Mouse (Mus musculus) brain, embryonic 14.5 days (tissue): ENCODE results near the gene Fitm1. TPM values are rescaled to one million over a fixed set of nuclear protein-coding genes. Genes with fewer than 3 reads are reported as not detected.

Source experiments
- DNase-seq: peaks from one replicate; pipeline ENCODE4 v3.0.0-alpha.2; 2011; ENCODE audit warnings: low read depth
- CTCF ChIP-seq: fragments of 200-500 bp; IDR thresholded peaks from 2 replicates; pipeline ENCODE4 v1.5.1; 2012; ENCODE audit warnings: inconsistent platforms, mild to moderate bottlenecking, moderate library complexity, borderline replicate concordance; ENCODE audit not compliant: insufficient read depth, insufficient read length; ENCODE audit errors: extremely low read depth
- POLR2A ChIP-seq: fragments of 200-500 bp; IDR thresholded peaks from 2 replicates; pipeline ENCODE4 v1.6.1; 2012; ENCODE audit warnings: mild to moderate bottlenecking, inconsistent platforms, borderline replicate concordance; ENCODE audit not compliant: poor library complexity, insufficient read depth, insufficient read length, severe bottlenecking; ENCODE audit errors: extremely low read depth
- polyA plus RNA-seq: library from polyadenylated mRNA; depleted of rRNA; stranded (reverse); fragments of >200 nt; gene quantifications from 2 replicates; pipeline ENCODE4 v1.2.3, GENCODE M21; 2012; rRNA removed

Fitm1 gene
- polyA plus RNA-seq, 1 experiment, result 0.19 TPM

DNA sequence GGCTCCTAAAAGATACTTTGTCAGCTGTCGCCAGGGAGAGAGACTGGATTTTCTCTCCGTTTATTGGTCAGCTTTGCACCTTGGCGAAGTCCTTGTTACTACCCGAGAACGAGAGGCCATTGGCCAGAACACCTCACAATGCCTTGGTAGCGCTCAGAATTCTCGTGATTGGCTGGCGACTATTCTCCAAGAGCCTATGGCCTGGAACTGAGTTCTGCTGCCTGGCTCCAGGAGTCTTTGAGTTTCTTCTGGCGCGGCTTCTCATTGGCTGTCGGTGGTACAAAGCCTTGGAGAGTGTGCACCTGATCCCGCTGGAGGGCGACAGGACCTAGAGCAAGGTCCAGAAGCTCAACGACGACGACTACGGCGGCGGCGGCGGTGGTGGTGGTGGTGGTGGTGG, 42.4 kb downstream of the Fitm1 start, which contains the start of gene Rec8:
Rec8 (plus strand) TSS at position 216 of the 400 bp plus-strand sequence.
- TF ChIP-seq CTCF, result no peak

DNA sequence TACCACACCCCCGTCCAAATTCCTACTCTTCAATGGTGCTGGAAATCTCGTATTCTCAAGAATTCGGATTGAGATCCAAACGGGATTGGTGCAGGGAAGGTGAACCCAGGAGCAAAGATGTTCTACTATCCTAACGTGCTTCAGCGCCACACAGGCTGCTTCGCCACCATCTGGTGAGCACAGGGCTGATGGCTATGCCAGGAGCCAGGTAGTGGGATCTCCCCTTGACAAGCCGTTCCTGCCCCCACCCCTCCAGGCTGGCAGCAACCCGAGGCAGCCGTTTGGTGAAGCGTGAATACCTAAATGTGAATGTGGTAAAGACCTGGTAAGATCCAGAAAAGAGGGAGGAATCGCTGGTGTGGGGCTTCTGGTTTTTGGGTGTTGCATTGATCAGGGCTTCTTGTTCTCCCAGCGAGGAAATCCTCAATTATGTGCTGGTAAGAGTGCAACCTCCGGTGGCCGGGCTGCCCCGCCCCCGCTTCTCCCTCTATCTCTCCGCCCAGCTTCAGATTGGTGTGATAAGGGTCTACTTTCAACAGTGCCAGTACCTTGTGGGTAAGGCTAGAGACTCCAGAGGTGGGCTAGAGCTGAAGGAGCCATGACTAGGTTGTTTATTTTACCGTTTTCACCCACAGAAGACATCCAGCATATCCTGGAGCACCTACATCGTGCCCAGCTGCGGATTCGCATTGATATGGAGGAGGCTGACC, 43.2 kb downstream of the Fitm1 start:
- TF ChIP-seq CTCF (no peak), POLR2A (no peak)
- peak; percentile 25 for DNase-seq

More for the DNA sequence above, 42.4 kb downstream of the Fitm1 start, which contains the start of gene Rec8:
- peak; percentile 82 for DNase-seq

Other genes with a start within 250 kb of the Fitm1 start
- gene Dhrs4, start 96.9 kb upstream of the Fitm1 start, polyA plus RNA-seq, result 16.0 and 25.6 TPM in 2 replicates
- gene Carmil3, start 85.0 kb upstream of the Fitm1 start, polyA plus RNA-seq, result 178 and 292 TPM in 2 replicates
- gene Cpne6, start 65.2 kb upstream of the Fitm1 start, polyA plus RNA-seq, result 6.7 and 9.5 TPM in 2 replicates
- 0.56 and 0.69 TPM in 2 replicates for gene Nrl, start 50.6 kb upstream of the Fitm1 start, polyA plus RNA-seq
- 21.5 and 23.2 TPM in 2 replicates for gene Pck2, start 35.4 kb upstream of the Fitm1 start, polyA plus RNA-seq
- gene Dcaf11, start 15.6 kb upstream of the Fitm1 start, polyA plus RNA-seq, result 111 and 112 TPM in 2 replicates
- gene A730061H03Rik, start 15.2 kb upstream of the Fitm1 start, polyA plus RNA-seq, result 0.92 and 1.3 TPM in 2 replicates
- 94.1 and 98.3 TPM in 2 replicates for gene Psme1, start 2.5 kb downstream of the Fitm1 start, polyA plus RNA-seq
- 14.5 and 20.9 TPM in 2 replicates for gene Emc9, start 9.7 kb downstream of the Fitm1 start, polyA plus RNA-seq
- 65.9 and 76.2 TPM in 2 replicates for gene Psme2, start 15.5 kb downstream of the Fitm1 start, polyA plus RNA-seq
- gene Rnf31, start 16.1 kb downstream of the Fitm1 start, polyA plus RNA-seq, result 25.1 and 30.4 TPM in 2 replicates
- gene Irf9, start 28.0 kb downstream of the Fitm1 start, polyA plus RNA-seq, result 23.5 and 26.2 TPM in 2 replicates
- gene Rec8, start 42.4 kb downstream of the Fitm1 start, polyA plus RNA-seq, result 15.9 and 18.4 TPM in 2 replicates
- 182 and 184 TPM in 2 replicates for gene Ipo4, start 60.3 kb downstream of the Fitm1 start, polyA plus RNA-seq
- 8.4 and 8.8 TPM in 2 replicates for gene Gm49378, start 62.3 kb downstream of the Fitm1 start, polyA plus RNA-seq
- 44.9 and 45.8 TPM in 2 replicates for gene Tm9sf1, start 68.2 kb downstream of the Fitm1 start, polyA plus RNA-seq
- gene Tssk4, start 74.6 kb downstream of the Fitm1 start, polyA plus RNA-seq, result 1.2 and 1.8 TPM in 2 replicates
- 45.8 and 51.0 TPM in 2 replicates for gene Mdp1, start 84.9 kb downstream of the Fitm1 start, polyA plus RNA-seq
- gene Gmpr2, start 96.3 kb downstream of the Fitm1 start, polyA plus RNA-seq, result 32.8 and 41.3 TPM in 2 replicates
- gene Nedd8, start 96.5 kb downstream of the Fitm1 start, polyA plus RNA-seq, result 351 and 412 TPM in 2 replicates
- 23.2 and 31.9 TPM in 2 replicates for gene Tinf2, start 106.2 kb downstream of the Fitm1 start, polyA plus RNA-seq
- 0.96 and 1.2 TPM in 2 replicates for gene Tgm1, start 138.3 kb downstream of the Fitm1 start, polyA plus RNA-seq
- 64.9 and 72.8 TPM in 2 replicates for gene Rabggta, start 146.6 kb downstream of the Fitm1 start, polyA plus RNA-seq
- gene Dhrs1, start 170.1 kb downstream of the Fitm1 start, polyA plus RNA-seq, result 67.1 and 88.2 TPM in 2 replicates
- gene Nop9, start 170.1 kb downstream of the Fitm1 start, polyA plus RNA-seq, result 24.6 and 27.9 TPM in 2 replicates
- 0.60 and 0.76 TPM in 2 replicates for gene Cideb, start 182.8 kb downstream of the Fitm1 start, polyA plus RNA-seq
- 0.29 and 0.38 TPM in 2 replicates for gene Ltb4r2, start 185.8 kb downstream of the Fitm1 start, polyA plus RNA-seq
- gene Ltb4r1, start 190.3 kb downstream of the Fitm1 start, polyA plus RNA-seq, result 0.45 and 0.71 TPM in 2 replicates
- gene Adcy4, start 208.5 kb downstream of the Fitm1 start, polyA plus RNA-seq, result 3.5 and 7.8 TPM in 2 replicates
- 2.5 and 2.6 TPM in 2 replicates for gene Ripk3, start 213.2 kb downstream of the Fitm1 start, polyA plus RNA-seq
- gene Nfatc4, start 247.5 kb downstream of the Fitm1 start, polyA plus RNA-seq, result 22.3 and 26.2 TPM in 2 replicates